Mouse (Mus musculus) erythroid progenitor cell, adult 5-6 weeks (primary cell): ENCODE data around the gene Commd6. TPM values are rescaled to one million over a fixed set of nuclear protein-coding genes. Genes with fewer than 3 reads are reported as not detected.
A peak's percentile ranks its signal among the peaks of the same experiment; 100 is the strongest.

Experiments used
- ATAC-seq: replicated peaks from 2 replicates; pipeline ENCODE4 v1.8.0; 2016; ENCODE audit warnings: moderate number of reproducible peaks, mild to moderate bottlenecking, moderate TSS enrichment, inconsistent platforms; ENCODE audit not compliant: poor library complexity, low FRiP score, severe bottlenecking
- total RNA-seq, 2 experiments: library from RNA; stranded (forward) in 1 of 2; stranded (reverse) in 1 of 2; fragments of 150-400 nt in 1 of 2; fragments of 186-747, 209-891 nt in 1 of 2; gene quantifications; 2 replicates each; pipeline versions ENCODE4 v1.2.3 to v1.2.4; 2015 to 2017; ENCODE audit warnings: low replicate concordance in 2 of 2

Commd6 gene
- total RNA-seq (2015; ENCODE audit: low replicate concordance) (17.6 and 24.9 TPM in 2 replicates), total RNA-seq (2017; ENCODE audit: low replicate concordance) (9.2 TPM in 2 replicates)

GRCm38 (mm10) chr14:101640153-101640843 is at the start of gene Commd6:
Gene Commd6 (minus strand): TSS chr14:101640686.
- peak; percentile 98 for ATAC-seq

- no peak for ATAC-seq
Measured at GRCm38 (mm10) chr14:101688406-101688805, 47.9 kb upstream of the Commd6 start.

- ATAC-seq, result no peak
Measured at GRCm38 (mm10) chr14:101687696-101688095, 47.2 kb upstream of the Commd6 start.

- ATAC-seq, result no peak
Measured at GRCm38 (mm10) chr14:101672226-101672625, 31.7 kb upstream of the Commd6 start.

- ATAC-seq, result no peak
Measured at GRCm38 (mm10) chr14:101668626-101669025, 28.1 kb upstream of the Commd6 start.

- ATAC-seq, result no peak
Measured at GRCm38 (mm10) chr14:101666536-101666935, 26.1 kb upstream of the Commd6 start.

- no peak for ATAC-seq
Measured at GRCm38 (mm10) chr14:101666056-101666455, 25.6 kb upstream of the Commd6 start.

GRCm38 (mm10) chr14:101664274-101664673 is 23.8 kb upstream of the Commd6 start:
- no peak for ATAC-seq

- no peak for ATAC-seq
Measured at GRCm38 (mm10) chr14:101661654-101662412, 21.3 kb upstream of the Commd6 start.

GRCm38 (mm10) chr14:101656307-101656706 is 15.8 kb upstream of the Commd6 start:
- ATAC-seq, result no peak

GRCm38 (mm10) chr14:101654526-101654909 is 14.0 kb upstream of the Commd6 start:
- ATAC-seq, result no peak

- ATAC-seq, result peak; percentile 95
Measured at GRCm38 (mm10) chr14:101653581-101654525, 13.4 kb upstream of the Commd6 start, which contains the start of gene Uchl3. Gene Uchl3 (plus strand): TSS chr14:101653967.

GRCm38 (mm10) chr14:101652571-101652970 is 12.1 kb upstream of the Commd6 start:
- ATAC-seq, result no peak

GRCm38 (mm10) chr14:101650551-101650950 is 10.1 kb upstream of the Commd6 start:
- no peak for ATAC-seq

- no peak for ATAC-seq
Measured at GRCm38 (mm10) chr14:101644948-101645347, 4.5 kb upstream of the Commd6 start.

GRCm38 (mm10) chr14:101637381-101637780 is 3.1 kb downstream of the Commd6 start:
- no peak for ATAC-seq

- no peak for ATAC-seq
Measured at GRCm38 (mm10) chr14:101635765-101636164, 4.7 kb downstream of the Commd6 start.

- no peak for ATAC-seq
Measured at GRCm38 (mm10) chr14:101630548-101630947, 9.9 kb downstream of the Commd6 start.

GRCm38 (mm10) chr14:101617680-101618079 is 22.8 kb downstream of the Commd6 start:
- no peak for ATAC-seq

GRCm38 (mm10) chr14:101616178-101616577 is 24.3 kb downstream of the Commd6 start:
- ATAC-seq, result no peak
